Mouse (Mus musculus) thymus, postnatal 14 days (tissue): ENCODE measurements around the gene Myh14.
"Not testable (repeated sequence)": the region's sequence is repeated elsewhere in the genome, so short reads cannot be mapped to it uniquely, and the experiment has no call there.

Experiments
- DNase-seq: peaks from one replicate; pipeline ENCODE4 v3.0.0; 2021

The Myh14 gene

DNA sequence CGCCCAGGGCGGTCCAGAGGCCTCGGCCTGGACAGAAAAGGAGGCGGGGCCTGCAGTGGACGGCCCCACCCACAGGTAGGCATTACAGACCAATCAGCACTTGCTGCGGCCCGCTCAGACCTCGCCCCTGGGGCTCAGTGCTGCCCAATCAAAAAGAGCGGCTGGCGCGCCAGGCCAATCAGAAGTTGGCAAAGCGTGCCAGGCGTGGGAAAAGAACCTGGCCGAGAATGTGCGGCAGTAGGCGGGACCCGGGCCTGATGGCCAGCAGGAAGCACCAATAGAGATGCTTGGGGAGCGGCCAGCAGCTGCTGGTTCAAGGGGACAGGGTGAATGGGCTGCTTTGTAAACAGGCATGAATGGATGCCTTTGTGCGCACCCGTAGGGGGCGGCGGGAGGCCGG lies at the start of gene Myh14:
Gene Myh14, minus strand, starts transcription at position 41 of the 400 bp plus-strand sequence.
- peak; percentile 18 for DNase-seq

DNA sequence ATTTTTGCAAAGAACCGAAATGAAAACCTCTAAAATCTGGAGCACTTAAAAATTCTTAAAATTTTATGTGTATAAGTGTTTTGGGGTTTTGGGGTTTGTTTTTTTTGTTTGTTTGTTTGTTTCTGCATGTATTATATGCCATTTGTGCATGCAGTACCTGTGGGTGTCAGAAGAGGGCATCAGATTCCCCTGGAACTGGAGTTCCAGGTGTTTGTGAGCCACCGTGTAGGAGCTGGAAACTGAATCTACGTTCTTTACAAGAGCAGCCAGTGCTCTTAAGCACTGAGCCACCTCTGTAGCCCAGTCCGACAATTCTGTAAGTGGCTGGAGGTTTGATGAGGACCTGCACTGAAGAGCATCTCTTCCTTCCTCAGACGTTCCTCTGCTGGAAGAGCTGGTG lies 39.2 kb upstream of the Myh14 start:
- no peak for DNase-seq

DNA sequence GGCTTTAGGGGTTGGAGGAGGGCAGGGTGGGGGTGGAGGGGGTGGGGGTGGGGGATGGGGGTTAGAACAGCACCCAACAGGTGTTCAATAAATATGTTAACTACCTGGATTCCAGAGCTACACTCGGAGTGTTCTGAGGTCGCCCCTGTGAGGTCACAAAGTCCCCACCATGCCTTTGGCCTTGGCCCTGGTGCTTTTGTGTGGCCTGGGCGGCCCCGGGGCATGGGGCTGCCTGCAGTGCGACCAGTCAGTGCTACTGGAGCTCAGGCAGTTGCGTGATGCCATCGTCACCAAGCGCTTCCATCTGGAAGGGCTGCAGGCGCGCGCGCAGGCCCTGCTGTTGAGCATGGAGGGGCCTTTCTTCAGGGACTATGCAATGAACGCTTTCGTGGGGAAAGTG lies 37.9 kb upstream of the Myh14 start, which contains the start of gene Izumo2:
Gene Izumo2, plus strand, starts transcription at position 169 of the 400 bp plus-strand sequence.
- DNase-seq = no peak

DNA sequence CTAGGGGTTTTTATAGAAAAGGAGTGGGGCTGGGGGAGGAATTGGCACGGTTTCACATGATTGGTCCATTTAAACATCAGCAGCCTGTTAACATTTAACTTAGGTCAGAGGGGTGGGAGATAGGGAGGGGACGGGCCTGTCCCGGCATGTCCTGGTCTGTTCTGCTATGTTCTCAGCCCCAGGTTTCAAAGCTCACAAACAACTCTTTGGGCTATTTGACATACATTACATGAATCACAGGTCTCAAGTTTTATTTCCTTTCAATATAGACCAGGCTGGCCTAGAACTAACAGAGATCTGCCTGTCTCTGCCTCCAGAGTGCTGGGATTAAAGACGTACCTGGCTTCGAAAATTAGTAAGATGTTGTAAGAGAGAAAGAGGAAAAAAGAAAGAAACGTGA lies 37.5 kb upstream of the Myh14 start:
- not testable (repeated sequence) for DNase-seq

DNA sequence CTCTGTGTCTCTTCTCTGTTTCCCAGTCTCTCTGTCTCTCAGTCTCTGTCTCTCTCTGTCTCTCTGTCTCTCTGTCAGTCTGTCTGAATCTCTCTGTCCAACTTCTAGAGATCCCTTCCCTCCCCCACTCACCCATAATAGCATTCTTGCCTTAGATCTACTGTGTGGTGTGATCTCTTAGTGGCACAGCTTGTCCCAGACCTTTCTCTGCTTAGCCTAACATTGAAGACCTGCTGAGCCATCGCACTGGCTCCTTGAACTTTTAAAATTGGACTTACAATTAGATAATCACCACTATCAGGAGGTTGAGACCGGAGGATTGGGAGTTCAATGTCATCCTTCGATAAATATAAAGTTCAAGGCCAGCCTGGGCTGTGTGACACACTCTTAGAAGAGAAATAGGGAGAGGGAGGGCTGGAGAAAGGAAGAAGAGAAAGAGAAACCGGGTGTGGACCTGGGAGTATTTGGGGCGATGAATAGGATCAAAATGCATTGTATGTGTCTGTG lies 36.6 kb upstream of the Myh14 start:
- no peak for DNase-seq

DNA sequence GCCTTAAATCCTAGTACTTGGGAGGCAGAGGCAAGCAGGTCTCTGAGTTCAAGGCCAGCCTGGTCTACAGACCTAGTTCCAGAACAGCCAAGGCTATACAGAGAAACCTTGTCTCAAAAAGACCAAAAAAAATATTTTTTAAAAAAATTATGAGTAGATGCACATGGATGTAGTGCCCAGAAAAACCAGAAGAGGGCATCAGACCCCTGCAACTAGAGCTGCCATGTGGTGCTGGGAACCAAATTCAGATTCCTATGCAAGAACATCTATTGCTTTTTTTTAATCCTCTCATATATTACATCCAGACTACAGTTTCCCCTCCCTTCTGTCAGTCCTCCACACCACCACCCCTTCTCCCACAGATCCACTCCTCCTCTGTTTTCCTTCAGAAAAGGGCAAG lies 35.7 kb upstream of the Myh14 start:
- no peak for DNase-seq

DNA sequence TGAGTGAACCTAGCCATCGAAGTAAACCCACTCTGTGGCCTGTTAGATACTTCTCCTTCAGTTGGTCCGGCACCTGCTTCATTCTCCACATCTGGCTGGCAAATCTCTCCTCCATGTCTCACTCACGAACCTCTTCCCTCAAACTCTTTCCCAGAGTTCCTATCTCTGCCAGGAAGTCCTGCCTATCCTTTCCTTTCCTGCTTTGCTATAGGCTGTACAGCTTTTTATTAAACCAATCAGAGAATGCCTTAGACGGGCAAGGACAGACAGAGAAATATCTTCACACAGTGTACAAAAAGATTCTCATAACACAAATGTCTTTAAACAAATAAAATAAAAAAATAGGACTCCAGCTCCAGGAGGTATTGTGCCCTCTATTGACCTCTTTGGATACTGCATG lies 34.4 kb upstream of the Myh14 start:
- DNase-seq = no peak

DNA sequence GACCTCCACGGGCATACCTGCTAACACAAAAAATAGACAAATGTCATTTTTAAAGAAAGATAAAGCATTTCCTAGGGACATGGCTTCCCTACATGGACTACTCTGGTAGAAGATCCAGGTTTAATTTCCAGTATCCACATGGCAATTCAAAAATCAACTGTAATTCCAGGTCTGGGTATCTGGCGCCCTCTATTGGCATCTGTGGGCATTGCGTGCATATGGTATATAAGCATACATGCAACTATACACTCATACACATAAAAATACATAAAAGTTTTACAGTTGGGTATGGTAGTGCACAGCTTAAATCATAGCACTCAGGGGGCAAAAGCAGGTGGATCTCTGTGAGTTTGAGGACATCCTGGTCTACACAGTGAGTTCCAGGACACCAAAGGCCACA lies 33.7 kb upstream of the Myh14 start:
- peak; percentile 20 for DNase-seq

DNA sequence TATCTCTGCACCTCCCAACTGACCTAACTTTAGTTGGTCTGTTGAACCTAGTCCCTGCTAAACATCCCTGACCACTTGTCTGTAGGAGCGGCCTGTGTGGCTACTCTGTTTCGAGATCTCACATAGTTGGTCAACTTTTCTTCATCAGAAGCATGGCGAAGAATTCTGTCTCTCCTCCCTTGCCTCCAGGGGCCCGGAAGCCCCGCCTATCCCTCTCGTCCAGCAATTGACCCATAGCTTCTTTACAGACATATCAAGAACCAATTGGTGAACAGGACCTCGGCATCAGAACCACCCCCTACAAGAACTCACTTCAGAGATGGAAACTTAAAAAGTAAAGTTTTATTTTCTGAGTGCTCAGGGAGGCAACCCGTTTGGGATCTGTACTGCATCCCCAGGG lies 32.3 kb upstream of the Myh14 start:
- DNase-seq = no peak

DNA sequence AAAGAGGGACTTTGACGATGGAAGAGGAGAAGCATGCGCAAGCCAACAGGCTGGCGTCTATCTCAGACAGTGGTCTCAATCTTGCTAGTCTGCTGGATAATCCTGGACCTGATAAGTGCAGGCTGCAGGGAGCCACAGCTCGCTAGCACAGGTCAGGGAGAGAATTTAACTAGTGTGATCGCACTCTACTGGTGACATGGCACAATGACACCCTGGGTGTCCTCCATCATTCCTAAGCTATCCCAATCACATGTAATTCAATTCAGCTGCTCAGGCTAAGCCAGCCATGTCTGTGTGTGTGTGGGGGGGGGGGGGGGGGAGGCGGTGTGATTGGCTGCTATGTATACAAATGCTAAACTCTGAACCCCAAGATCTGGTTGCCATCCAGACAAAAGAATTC lies 31.3 kb upstream of the Myh14 start:
- DNase-seq = peak; percentile 8

DNA sequence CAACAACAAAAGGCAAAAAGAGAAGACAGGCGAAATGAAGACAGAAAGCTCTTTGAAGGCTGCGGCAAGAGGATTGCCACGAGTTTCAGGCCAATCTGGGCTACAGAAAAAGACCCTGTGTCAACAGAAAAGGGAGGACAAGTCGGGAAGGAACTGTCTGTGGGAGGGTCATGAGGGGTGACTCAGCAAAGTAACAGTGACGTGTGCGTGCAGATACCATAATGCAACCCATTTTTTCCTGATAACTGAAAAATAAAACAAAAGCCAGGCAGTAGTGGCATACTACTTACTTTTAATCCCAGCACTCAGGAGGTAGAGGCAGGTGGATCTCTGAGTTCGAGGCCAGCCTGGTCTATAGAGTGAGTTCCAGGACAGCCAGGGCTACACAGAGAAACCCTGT lies 27.3 kb upstream of the Myh14 start:
- no peak for DNase-seq

DNA sequence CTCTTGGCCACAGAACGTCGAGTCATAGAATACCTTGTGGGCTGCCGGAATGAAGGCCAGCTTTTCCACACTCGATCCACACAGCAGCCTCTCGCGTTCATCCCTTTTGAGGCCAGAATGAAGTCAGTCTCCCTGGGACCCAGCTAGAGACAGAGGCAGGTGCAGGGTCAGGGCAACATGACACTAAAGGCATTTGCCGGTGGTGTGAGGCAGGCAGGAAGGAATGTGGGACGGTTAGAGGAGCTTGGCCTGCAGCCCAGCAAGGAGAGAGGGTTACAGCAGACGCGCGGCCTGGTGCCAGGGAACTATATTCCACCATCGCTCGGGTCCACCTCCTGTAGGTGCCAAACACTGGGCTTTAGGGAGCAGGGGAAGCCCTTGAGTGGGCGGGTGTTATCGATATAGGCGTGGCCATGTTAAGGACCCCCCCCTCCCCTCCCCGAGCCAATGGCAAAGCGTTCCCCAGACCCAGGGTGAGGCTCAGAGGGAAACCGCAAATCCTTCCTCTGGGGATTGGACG lies 26.6 kb upstream of the Myh14 start:
- DNase-seq = no peak

DNA sequence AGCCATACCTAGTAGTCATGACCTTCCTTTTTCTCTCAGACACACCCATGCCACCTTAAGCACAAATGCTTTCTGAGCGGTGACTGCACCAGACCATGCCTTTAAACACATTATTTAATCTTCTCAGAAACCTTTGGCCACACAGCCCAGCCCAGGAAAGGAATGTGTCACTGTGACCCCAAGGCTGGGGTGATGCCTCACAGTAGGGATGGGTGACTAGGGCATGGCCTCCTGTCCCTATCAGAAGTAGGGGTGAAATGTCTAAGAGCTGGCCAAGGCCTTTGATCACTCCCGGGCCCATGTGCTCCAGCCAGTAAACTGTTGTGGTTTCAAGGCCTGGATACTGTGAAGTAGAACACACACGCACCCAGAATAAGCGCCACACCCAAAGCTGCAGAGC lies 24.6 kb upstream of the Myh14 start:
- no peak for DNase-seq

DNA sequence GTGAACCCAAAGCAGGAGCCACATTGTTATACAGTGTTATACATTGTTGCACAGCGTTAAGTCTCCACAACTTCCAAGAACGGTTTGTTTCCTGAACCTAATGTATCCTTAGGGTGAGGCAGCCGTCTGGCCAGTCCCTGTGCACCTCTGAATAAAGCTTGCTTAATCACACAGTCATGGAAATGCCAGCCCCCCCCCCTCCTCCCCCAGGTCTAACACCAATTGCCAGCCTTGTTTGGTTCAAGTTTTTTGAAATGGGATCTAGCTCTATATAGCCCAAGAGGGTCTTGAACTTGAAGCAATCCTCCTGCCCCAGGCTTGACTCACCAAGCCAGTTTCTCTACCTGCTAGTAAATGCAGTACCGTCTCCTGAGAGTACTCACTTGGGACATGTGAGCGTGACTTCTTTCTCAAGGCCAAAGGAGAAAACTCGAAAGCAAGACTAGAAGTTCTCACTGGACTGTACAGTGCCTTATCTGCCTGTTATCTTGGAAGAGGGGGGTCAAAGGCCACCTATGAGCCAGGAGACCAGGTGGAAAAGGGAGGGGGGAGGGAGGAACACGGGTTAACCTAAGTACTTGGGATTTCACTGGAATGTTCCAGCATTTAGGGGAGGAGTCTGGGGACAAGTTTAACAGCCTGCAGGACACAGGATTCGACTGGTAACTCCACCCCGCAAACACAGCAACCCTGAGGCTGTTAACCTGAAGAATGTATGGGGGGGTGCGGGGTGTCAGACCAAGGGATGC lies 23.0 kb upstream of the Myh14 start:
- DNase-seq = no peak

DNA sequence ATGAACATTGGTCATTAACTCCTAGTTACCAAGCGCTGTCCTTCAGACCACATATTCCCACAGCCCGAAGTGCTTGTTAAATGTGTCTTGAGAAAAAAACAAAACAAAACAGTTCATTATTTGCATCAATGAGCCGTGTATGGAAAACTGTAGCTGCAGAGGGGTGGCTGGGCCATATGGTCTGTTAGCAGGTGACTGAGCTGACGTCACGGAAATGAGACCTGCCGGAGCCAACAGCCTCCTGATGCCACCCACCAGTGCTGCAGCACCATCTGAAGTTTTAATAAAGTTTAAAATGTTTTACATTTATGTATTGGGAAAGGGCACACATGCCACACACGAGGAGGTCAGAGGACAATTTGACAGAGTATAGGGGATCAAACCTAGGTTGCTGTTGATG lies 18.7 kb upstream of the Myh14 start:
- DNase-seq = no peak

DNA sequence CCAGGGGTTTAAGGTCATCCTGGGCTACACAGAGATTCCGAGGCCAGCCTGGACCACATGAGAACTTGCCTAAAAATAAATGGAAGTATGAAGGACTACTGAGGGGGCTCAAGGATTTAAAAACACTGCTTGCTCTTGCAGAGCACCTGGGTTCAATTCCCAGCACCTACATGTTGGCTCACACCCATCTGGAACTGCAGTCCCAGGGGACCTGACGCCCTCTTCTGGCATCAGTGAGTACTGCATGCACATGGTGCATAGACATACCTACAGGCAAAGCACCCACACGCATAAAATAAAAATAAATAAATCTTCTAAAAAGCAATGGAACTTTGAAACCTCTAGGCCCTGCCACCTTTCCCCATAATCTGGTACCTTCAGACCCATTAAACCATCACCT lies 18.2 kb upstream of the Myh14 start:
- DNase-seq = no peak

DNA sequence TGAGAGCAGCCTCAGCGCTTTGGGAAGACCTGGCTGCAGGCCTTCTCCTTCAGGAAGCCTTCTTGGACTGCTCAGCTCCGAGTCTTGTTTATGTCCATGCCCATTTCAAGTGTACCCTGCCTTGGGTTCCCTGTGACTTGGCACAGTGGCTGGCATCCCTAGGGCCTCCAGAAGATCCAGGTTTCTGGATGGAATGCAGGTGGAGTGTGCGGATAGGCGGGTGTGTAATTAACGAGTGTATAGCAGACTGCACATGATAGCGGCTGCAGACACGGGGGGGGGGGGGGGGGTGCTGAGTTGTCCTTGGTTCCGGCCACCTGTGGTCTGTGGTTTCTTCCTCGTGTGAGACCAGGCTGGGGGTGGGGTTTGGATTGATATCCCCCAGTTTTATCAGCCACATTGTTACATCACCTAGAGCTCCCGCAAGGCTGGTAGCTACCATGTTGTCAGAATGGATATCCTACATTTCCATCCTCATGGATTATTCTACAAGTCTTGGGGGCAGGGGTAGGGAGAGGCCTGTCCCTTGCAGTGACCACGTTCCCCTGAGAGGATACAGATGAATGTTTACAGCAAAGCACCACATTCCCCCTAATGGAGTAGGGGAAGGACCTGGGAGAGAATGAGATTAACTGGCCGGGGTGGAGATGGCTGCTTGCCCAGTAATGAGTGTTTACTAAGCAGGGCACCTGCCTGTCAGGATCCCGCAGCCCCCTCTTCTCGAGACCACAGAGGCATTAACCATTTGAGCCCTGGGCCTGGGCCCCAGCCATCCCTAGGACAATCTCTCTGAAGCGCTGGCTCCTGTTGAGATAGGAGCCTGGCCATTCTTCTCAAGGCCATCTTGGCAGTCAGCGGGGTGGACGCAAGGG lies 15.1 kb upstream of the Myh14 start:
- DNase-seq = no peak

DNA sequence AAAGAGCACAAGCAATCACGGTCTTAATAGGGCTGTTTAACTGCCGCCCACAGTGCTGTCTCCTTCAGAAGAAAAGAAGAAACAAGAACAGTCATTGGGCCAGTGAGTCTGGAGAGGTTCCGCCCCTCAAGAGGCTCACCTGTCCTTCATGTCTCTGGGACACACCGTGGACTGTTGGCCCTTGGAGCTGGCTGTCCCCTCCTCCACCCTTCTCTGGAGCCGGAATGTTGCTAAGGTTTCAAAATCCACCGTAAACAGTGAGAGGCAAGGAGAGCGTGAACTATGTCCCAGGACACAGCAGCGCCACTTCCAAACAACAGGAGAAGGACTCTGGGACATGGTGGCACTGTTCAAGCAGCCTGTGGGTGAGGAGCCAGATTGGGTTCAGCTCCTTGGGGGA lies 13.0 kb upstream of the Myh14 start:
- no peak for DNase-seq

DNA sequence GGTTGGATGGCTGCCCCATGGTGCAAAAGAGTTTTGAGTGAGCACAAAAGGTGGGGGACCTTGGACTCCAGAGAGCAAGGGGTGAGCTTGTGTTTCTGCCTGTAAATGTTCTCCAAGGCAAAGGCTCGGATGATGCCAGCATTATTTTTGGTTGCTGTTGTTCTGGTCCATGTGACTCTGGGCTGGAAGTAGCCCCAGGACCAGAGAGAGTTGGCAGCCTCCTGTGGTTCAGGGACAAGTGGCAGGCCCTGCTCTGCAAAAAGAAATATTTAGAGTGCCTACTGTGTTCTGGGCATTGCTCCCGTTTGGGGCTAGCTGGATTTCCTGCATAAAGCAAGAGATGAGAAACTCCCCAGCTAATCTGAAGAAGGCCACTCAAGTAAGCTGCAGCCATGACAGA lies 6.0 kb upstream of the Myh14 start:
- no peak for DNase-seq

DNA sequence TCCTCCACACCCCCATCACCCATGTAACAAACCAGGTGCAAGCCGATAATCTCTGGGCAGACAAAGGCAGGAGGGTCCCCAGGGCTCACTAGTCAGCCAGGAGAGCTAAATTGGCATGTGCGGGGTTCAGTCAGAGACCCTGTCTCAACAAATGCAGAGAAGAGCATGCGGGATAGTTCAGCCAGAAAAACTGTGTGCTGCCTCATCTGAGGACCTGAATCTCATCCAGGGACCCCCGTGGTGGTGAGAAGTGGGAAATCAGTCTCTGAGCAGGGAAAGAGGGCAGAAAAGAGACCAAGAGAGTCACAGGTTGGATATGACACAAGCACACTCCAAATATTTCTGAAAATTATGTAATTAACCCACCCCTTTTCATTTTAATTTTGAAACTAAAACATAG lies 5.5 kb upstream of the Myh14 start:
- DNase-seq = no peak

DNA sequence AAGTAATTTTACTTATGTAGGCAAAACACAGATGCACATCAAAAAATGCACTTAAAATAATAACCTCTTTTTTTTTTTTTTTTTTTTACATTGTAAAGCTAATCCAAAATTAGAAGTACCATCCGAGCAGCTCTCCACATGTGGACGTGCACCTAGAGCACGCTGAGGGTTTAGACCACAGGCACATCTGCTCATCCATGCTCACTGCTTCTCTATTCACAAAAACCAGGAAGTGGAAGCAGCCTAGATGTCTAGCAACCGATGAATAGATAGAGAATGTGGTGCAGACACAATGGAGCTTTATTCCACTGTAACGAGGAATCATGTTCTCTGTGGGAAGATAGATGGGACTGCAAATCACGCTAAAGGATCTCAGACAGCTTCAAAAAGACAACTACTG lies 4.5 kb upstream of the Myh14 start:
- no peak for DNase-seq

DNA sequence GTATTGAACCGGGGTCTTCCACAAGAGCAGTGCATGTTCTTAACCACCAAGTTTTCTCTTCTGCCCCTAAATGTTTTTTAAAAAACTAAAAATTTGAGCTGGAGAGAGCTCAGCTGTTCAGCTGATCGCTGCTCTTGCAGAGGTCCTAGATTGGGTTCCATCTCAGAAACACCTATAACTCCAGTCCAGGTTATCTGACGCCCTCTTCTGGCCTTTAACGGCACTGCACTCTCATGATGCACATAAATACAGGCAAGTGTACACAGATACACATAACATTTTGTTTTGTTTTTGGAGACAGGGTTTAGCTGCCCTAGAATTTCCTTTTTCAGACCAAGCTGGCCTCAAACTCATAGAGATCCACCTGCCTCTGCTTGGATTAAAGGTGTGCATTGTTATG lies 3.9 kb upstream of the Myh14 start:
- no peak for DNase-seq

DNA sequence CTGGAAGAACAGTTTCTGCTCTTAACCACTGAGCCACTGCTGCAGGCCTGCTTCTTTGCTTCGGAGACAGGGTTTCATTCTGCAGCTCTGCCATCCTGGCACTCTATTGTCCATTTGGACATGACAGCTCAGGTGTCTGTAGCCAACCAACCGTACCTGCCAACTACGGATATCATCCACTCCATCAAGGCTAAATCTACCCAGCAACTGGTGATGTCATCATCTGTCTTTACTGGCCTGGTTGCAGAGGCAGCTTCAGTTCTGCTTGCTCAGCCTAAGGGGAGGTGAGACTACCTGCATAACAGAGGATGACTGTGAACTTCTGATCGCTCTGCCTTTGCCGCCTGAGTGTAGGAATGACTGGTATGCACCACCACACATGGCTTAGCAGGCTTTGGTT lies 1.6 kb upstream of the Myh14 start:
- DNase-seq = no peak

DNA sequence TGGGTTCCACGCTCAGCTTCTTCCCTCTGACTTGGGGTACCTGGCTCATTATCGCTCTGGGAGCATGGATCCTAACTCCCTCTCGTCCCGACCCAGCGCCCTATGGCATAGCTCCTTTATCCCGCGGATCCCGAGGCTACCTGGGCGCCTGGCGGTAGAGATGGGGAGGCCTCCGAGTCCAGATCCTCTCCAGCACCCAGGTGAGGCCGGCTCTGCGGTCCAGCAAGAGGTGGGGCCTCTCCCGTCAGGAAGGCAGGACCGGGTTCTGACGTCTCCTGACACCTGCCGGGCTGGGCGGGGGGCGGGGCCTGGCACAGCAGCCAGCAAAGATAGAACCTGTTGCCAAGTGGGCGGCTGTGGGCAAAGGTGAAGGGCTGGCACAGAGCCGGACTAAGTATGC lies 1.5 kb downstream of the Myh14 start:
- no peak for DNase-seq
